Mouse (Mus musculus): Measurements from ENCODE around the gene Hist1h2ab. TPM values are rescaled to one million over a fixed set of nuclear protein-coding genes. Genes with fewer than 3 reads are reported as not detected.
"Not testable (repeated sequence)": the region's sequence is repeated elsewhere in the genome, so short reads cannot be mapped to it uniquely, and the experiment has no call there.

The Hist1h2ab gene
- polyA plus RNA-seq, 1 experiment from 2014 or later = 60.6 TPM

DNA sequence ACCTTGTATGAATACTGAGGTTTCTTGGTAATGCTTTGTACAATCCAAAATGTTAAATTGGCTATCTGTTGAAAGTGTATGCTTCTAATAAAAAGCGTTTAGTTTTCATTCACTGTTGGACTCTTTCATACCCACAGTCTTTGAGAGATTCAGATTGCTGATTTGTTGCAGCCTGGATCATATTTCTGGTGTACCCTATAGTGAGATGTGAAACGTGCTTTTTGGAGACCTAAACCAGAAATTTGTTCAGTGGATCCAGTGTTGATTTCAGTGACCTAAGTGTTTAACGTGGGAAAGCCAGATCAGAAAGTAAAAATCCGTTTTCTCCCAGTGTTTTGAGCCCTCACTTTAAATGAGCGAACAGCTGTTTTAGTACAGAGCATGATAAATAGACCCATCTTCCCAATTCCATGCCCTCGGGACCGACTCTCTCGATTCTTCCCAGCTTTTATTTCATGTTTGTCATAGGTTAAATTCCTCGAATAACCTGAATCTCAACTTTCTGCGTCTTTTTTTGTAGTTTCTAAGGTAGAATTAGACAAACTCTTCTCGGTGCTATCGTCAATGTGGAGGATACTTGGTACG, 10.6 kb upstream of the Hist1h2ab start:
- Histone ChIP-seq H3K4me3 (peak overlapping the region; percentile 64), H3K4me1 (peaks cover 19% of the 10 kb centered on the region), H3K27me3 (ENCODE audit: low read depth, poor library complexity, severe bottlenecking) (no peaks in the 10 kb centered on the region), H3K36me3 (no peaks in the 10 kb centered on the region), H3K27ac (peak overlapping the region; percentile 96), H3K9me3 (replicated peaks) (no peaks in the 10 kb centered on the region)
- 30% methylated on average over 13 of the region's 13 CpGs for WGBS
- DNase-seq (ENCODE audit: low spot score) = no peak

DNA sequence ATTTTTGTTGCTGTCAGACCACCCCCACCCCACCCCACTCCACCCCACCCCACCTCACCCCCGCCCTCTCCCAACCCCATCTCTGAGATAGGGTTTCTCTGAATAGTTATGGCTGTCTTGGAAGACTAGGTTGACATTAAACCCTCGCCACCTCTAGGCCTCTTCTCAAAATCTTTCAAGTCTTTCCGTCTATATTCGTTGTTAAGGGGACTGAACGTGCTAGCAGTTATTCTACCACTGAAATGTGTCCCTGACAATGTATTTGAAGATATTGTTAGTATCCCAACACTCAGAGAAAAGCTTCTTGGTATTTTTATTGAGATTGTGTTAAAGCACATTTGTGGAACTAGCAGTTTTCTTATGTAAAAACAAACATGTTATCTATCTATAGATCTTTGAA, 10.0 kb upstream of the Hist1h2ab start:
- 65% methylated on average over 5 of the region's 5 CpGs for WGBS
- H3K27ac ChIP-seq = peak overlapping the region; percentile 96
- H3K4me1 ChIP-seq = peaks cover 19% of the 10 kb centered on the region
- peak overlapping the region; percentile 64 for H3K4me3 ChIP-seq
- H3K9me3 ChIP-seq (replicated peaks) = no peaks in the 10 kb centered on the region
- no peaks in the 10 kb centered on the region for H3K27me3 ChIP-seq (ENCODE audit: low read depth, poor library complexity, severe bottlenecking)
- no peak for DNase-seq (ENCODE audit: low spot score)
- H3K36me3 ChIP-seq = no peaks in the 10 kb centered on the region

DNA sequence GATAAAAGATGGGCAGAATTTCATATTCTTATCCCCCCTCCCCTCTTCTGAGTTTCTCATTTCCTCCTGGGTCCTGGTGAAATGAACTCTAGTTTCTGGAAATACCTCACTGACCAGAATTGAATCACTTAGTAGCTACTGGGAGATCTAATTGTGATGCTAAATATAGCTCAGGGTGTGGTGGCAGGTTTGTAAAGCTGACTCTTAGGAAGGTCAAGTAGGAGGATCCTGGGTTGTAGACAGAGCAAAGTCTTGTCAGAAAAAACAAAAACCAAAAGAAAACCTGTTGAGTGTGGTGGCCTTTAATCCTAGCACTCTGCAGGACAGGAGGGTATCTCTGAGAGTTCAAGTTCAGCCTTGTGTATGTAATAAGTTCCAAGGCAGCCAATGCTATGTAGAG, 8.9 kb upstream of the Hist1h2ab start:
- Histone ChIP-seq H3K9me3 (replicated peaks) (no peaks in the 10 kb centered on the region), H3K27me3 (ENCODE audit: low read depth, poor library complexity, severe bottlenecking) (no peaks in the 10 kb centered on the region), H3K4me3 (no peak overlapping the region), H3K27ac (peak overlapping the region; percentile 48), H3K36me3 (no peaks in the 10 kb centered on the region), H3K4me1 (peaks cover 20% of the 10 kb centered on the region)
- no peak for DNase-seq (ENCODE audit: low spot score)

DNA sequence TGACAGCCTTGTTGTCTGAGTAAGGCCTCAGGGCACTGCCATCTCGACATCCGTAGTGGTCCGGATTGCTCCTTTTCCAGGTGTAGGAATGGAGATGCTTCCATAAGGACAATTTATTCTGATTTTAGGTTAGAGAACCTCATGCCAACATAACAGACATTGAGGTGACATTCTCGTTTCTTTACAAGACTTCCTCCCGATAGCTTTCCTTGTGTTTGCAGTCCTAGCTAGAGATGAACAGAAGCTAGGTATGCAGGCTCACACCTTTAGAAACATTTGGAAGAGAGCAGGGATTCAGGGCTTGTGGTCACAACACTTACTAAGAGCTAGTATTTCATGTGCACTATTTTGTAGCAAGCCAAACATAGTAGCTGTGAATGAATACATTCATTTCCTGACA, 7.7 kb upstream of the Hist1h2ab start:
- H3K36me3 ChIP-seq = no peaks in the 10 kb centered on the region
- H3K9me3 ChIP-seq (replicated peaks) = no peaks in the 10 kb centered on the region
- peak overlapping the region; percentile 58 for H3K27ac ChIP-seq
- peaks cover 25% of the 10 kb centered on the region for H3K4me1 ChIP-seq
- no peaks in the 10 kb centered on the region for H3K27me3 ChIP-seq (ENCODE audit: low read depth, poor library complexity, severe bottlenecking)
- WGBS = 83% methylated on average over 5 of the region's 5 CpGs
- no peak for DNase-seq (ENCODE audit: low spot score)
- H3K4me3 ChIP-seq = no peak overlapping the region

DNA sequence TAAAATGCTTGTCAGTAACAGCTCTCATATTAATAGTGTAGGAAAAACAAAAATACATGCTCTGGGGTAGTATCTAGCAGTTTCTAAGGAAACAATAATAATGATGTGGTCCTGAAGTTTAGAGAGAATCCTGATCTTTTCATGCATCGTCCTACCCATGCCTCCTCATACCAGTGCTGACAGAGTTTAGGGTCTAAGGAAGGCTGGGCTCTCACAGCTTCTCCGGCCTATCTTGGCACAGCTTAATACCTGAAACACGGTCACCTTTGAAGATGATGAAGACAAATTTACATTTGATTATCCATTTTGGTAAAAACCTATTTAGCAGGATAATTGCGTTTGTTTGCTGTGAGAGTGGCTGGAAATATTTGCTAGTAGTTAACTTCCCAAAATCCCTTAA, 7.0 kb upstream of the Hist1h2ab start:
- no peaks in the 10 kb centered on the region for H3K9me3 ChIP-seq (replicated peaks)
- peak overlapping the region; percentile 98 for H3K27ac ChIP-seq
- WGBS = 53% methylated on average over 4 of the region's 4 CpGs
- peaks cover 31% of the 10 kb centered on the region for H3K4me1 ChIP-seq
- no peak for DNase-seq (ENCODE audit: low spot score)
- H3K27me3 ChIP-seq (ENCODE audit: low read depth, poor library complexity, severe bottlenecking) = no peaks in the 10 kb centered on the region
- peak overlapping the region; percentile 59 for H3K4me3 ChIP-seq
- no peaks in the 10 kb centered on the region for H3K36me3 ChIP-seq

DNA sequence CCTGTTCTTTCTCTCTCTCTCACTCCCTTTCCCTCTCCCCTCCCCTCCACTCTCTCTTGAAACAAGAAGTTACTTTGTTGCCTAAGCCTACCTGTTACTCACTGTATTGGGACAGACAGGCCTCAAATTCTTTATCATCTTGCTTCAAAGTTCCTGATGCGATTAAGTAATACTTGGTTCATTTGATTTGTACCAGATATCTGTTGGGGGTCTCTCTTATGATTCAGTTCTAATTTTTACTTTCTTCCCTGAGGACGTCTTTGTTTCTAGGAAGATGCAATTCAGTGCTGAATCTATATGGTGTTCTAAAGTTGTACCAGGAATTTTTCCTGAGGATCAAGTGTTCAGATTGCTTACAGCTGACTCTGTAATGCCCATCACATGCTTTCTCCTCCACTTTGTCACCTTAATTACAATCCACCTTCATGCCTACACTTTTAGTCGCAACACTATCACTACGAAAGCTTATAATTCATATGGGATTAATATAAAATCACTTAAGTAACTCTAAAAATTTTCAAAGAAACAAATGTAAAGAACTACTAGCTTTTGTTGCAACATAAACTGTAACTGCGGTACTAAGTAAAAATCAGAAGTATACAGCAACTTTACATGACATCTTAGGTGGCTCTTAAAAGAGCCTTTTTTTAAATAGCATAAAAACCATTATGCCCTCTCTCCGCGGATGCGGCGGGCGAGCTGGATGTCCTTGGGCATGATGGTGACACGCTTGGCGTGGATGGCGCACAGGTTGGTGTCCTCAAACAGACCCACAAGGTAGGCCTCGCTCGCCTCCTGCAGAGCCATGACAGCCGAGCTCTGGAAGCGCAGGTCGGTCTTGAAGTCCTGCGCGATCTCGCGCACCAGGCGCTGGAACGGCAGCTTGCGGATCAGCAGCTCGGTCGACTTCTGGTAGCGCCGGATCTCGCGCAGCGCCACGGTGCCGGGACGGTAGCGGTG, 6.2 kb upstream of the Hist1h2ab start:
- DNase-seq (ENCODE audit: low spot score) = no peak
- WGBS = 2% methylated on average over 15 of the region's 36 CpGs
- Histone ChIP-seq H3K4me1 (peaks cover 28% of the 10 kb centered on the region), H3K36me3 (no peaks in the 10 kb centered on the region), H3K9me3 (replicated peaks) (no peaks in the 10 kb centered on the region), H3K4me3 (peak overlapping the region; percentile 59), H3K27ac (peak overlapping the region; percentile 98), H3K27me3 (ENCODE audit: low read depth, poor library complexity, severe bottlenecking) (no peaks in the 10 kb centered on the region)

DNA sequence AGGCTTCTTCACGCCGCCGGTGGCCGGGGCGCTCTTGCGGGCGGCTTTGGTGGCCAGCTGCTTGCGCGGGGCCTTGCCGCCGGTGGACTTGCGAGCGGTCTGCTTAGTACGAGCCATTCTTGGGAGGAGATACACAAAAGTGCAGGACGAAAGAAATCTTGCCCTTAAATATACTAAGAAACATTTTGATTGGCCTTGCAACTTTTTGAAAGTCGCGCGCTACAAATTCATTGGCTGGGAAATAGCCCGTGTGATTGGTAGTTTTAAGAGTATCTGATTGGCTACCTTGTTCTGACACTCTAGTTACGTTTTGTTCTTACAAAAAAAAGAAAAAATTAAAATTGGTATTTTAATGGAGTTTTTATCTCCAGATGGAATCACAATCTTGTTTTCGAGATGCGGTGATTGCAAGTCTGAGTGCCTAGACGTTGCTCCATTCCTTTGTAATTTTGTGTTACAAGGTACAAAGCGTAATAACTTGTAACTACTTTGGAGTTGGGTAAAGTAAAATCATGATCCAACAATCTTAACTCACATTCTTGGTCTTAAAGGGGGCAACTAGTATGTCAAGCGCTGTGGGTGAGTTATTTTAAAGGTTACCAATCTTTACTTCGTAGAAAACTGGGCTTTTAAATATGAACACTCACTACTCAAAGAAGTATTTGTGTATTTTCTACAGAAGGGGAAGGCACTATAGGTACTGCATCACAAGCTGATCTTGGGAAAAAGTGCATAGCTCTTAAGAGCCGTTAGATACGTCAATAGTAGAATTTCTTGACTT, 5.4 kb upstream of the Hist1h2ab start, which contains the start of gene Hist1h3c:
Gene Hist1h3c (minus strand): TSS at position 222 of the 781 bp plus-strand sequence.
- peaks cover 25% of the 10 kb centered on the region for H3K4me1 ChIP-seq
- no peaks in the 10 kb centered on the region for H3K27me3 ChIP-seq (ENCODE audit: low read depth, poor library complexity, severe bottlenecking)
- peak within 1 kb of the TSS; percentile 59 for H3K4me3 ChIP-seq
- H3K27ac ChIP-seq = peak within 1 kb of the TSS; percentile 98
- peak; percentile 76 for DNase-seq (ENCODE audit: low spot score)
- H3K9me3 ChIP-seq (replicated peaks) = no peaks in the 10 kb centered on the region
- WGBS = 1% methylated on average over 28 of the region's 28 CpGs
- H3K36me3 ChIP-seq = no peaks in the 10 kb centered on the region

DNA sequence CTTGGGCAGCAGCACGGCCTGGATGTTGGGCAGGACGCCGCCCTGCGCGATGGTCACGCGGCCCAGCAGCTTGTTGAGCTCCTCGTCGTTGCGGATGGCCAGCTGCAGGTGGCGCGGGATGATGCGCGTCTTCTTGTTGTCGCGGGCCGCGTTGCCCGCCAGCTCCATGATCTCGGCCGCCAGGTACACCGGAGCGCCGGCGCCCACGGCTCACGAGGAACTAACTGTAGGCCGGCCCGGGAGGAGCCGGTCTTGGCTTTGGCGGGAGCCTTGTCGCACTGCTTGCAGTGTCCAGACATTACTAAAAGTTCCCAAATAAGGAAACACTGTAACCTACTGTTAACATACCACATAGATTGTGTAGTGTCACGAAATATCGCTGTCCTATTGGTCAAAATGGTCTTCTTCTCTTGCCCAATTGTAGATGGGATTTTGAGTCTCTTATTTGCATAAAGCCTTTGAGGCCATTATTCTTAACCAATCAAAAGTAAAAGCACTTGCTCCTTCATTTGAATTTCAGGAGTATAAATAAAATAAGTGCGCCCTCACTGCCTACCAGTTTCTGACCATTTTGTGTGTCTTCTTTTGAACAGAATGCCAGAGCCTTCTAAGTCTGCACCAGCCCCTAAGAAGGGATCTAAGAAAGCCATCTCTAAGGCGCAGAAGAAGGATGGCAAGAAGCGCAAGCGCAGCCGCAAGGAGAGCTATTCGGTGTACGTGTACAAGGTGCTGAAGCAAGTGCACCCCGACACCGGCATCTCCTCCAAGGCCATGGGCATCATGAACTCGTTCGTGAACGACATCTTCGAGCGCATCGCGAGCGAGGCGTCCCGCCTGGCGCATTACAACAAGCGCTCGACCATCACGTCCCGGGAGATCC, 4.5 kb upstream of the Hist1h2ab start, which contains the start of gene Hist1h2bb:
Gene Hist1h2bb (plus strand): TSS at position 534 of the 880 bp plus-strand sequence.
- Histone ChIP-seq H3K27ac (peak within 1 kb of the TSS; percentile 98), H3K4me1 (peaks cover 21% of the 10 kb centered on the region), H3K4me3 (peak within 1 kb of the TSS; percentile 59)
- H3K27me3 ChIP-seq (ENCODE audit: low read depth, poor library complexity, severe bottlenecking); H3K9me3 ChIP-seq (replicated peaks); H3K36me3 ChIP-seq: not testable (repeated sequence)
- peak; percentile 83 for DNase-seq (ENCODE audit: low spot score)
- under 1% methylated on average over 46 of the region's 58 CpGs for WGBS

DNA sequence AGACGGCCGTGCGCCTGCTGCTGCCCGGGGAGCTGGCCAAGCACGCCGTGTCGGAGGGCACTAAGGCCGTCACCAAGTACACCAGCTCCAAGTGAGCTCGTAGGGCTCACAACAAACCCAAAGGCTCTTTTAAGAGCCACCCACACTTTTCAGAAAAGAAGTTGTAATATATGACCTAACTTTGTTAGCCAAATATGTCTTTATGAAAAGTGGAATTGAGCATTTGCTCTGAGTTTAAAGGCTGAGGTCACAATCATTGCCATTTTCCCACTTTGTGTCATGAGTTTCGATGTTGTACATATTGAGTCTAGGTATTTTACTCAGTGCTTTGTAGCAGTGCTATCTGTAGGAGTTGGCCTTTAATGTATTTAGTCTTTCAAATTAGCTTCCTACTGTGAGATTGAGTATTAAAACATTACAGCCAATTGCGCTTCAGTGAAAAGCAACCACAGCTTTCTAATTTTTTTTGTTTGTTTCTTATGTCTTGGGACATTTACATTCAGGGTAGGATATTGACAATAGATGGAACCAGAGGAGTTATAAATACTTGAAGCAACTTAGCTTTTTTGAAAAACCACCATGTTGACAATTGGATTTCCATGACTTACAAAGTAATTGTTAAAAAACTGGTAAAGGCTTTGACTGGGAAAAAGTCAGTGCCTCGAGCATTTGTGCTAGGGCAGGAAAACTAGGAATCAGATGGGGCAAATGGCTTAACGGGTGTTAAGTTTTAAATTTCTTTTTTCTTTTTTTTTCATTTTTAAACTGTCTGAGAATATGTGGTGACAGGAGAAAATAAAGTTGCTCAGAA, 3.6 kb upstream of the Hist1h2ab start:
- peak overlapping the region; percentile 59 for H3K4me3 ChIP-seq
- H3K27me3 ChIP-seq (ENCODE audit: low read depth, poor library complexity, severe bottlenecking) = no peaks in the 10 kb centered on the region
- no peaks in the 10 kb centered on the region for H3K9me3 ChIP-seq (replicated peaks)
- H3K36me3 ChIP-seq = no peaks in the 10 kb centered on the region
- DNase-seq (ENCODE audit: low spot score) = peak; percentile 48
- H3K27ac ChIP-seq = peak overlapping the region; percentile 98
- H3K4me1 ChIP-seq = peaks cover 21% of the 10 kb centered on the region
- 5% methylated on average over 13 of the region's 13 CpGs for WGBS

DNA sequence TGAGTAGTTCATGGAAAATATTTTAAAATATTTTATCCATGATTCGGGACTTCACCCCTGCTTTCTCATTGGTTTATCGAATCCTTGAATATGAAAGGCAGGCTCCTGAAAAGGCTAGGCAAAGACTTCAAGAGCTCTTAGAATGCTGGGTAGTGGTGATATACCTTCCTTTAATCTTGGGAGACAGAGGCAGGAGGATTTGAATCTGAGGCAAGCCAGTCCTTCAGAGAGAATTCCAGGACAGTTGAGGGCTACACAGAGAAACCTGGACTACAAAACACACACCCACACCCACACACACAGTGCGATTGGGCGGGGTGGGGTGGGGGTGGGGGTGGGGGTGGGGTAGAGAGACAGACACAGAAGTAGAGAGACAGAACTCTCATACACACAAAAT, 3.0 kb upstream of the Hist1h2ab start:
- WGBS = 14% methylated on average over 4 of the region's 4 CpGs
- DNase-seq (ENCODE audit: low spot score) = peak; percentile 42
- Histone ChIP-seq H3K36me3 (no peaks in the 10 kb centered on the region), H3K27me3 (ENCODE audit: low read depth, poor library complexity, severe bottlenecking) (no peaks in the 10 kb centered on the region), H3K9me3 (replicated peaks) (no peaks in the 10 kb centered on the region), H3K27ac (peak overlapping the region; percentile 98), H3K4me1 (peaks cover 21% of the 10 kb centered on the region), H3K4me3 (peak overlapping the region; percentile 59)

DNA sequence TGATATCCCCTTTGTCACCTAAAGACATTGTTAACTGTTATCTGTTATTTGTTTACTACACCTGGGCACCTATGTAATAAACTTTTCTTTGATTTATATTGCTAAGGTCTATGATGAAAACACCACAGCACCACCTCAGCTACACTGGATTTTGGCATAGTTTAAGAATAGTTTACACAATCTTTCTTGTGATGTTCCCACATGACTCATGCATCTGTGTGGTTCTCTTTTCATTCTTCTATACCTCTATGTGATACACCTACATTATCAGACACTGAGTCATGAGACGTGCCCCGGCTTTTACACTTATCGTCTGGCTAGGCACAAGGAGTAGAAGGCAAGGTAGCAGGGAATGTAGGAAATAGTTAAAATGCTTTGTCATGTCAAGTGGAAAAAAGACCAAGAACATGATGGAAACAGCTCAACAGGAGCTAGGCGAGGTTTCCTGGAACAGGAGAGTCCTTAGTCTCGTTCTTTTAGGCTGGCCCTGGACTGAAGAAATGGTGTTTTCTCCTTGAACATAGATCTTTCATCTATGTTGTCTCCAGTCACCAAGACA, 1.3 kb upstream of the Hist1h2ab start:
- Histone ChIP-seq H3K27me3 (ENCODE audit: low read depth, poor library complexity, severe bottlenecking) (no peaks in the 10 kb centered on the region), H3K9me3 (replicated peaks) (no peaks in the 10 kb centered on the region), H3K4me1 (peaks cover 17% of the 10 kb centered on the region), H3K36me3 (no peaks in the 10 kb centered on the region), H3K4me3 (no peak overlapping the region), H3K27ac (peak overlapping the region; percentile 98)
- peak; percentile 28 for DNase-seq (ENCODE audit: low spot score)
- WGBS = 95% methylated on average over 5 of the region's 5 CpGs
